Mouse (Mus musculus): ENCODE measurements around the gene Man1a2.

Man1a2 gene
- long read RNA-seq, experiment 1, partial matches to known transcripts = 5 of 7 reads
- long read RNA-seq, experiment 1, other reads (novel, unspliced or antisense) = 2 of 7 reads
- long read RNA-seq, experiment 2, partial matches to known transcripts = 26 of 30 reads
- long read RNA-seq, experiment 2, other reads (novel, unspliced or antisense) = 4 of 30 reads

- intact Hi-C loops (cut with DNase I) = loop anchor here (10.0 kb wide), 1 partner anchor 200 kb away; the partner anchor contains the start of gene Tent5c
Observed at GRCm38 (mm10) chr3:100685087-100685762, at the start of gene Man1a2. Gene Man1a2 (minus strand): TSS chr3:100685503.

- intact Hi-C loops (cut with DNase I) = no loop called here
Observed at GRCm38 (mm10) chr3:100734482-100735154, 49.3 kb upstream of the Man1a2 start.

GRCm38 (mm10) chr3:100731896-100732295 is 46.6 kb upstream of the Man1a2 start:
- intact Hi-C loops (cut with DNase I) = no loop called here

- intact Hi-C loops (cut with DNase I) = no loop called here
Observed at GRCm38 (mm10) chr3:100731347-100731746, 46.0 kb upstream of the Man1a2 start.

- intact Hi-C loops (cut with DNase I) = no loop called here
Observed at GRCm38 (mm10) chr3:100728008-100728712, 42.9 kb upstream of the Man1a2 start.

- intact Hi-C loops (cut with DNase I) = no loop called here
Observed at GRCm38 (mm10) chr3:100725960-100726674, 40.8 kb upstream of the Man1a2 start.

- intact Hi-C loops (cut with DNase I) = no loop called here
Observed at GRCm38 (mm10) chr3:100720786-100721300, 35.5 kb upstream of the Man1a2 start.

- intact Hi-C loops (cut with DNase I) = no loop called here
Observed at GRCm38 (mm10) chr3:100716241-100716640, 30.9 kb upstream of the Man1a2 start.

GRCm38 (mm10) chr3:100715367-100715766 is 30.1 kb upstream of the Man1a2 start:
- intact Hi-C loops (cut with DNase I) = no loop called here

- intact Hi-C loops (cut with DNase I) = no loop called here
Observed at GRCm38 (mm10) chr3:100713142-100714005, 28.1 kb upstream of the Man1a2 start.

- intact Hi-C loops (cut with DNase I) = no loop called here
Observed at GRCm38 (mm10) chr3:100712140-100712539, 26.8 kb upstream of the Man1a2 start.

- intact Hi-C loops (cut with DNase I) = no loop called here
Observed at GRCm38 (mm10) chr3:100711486-100711885, 26.2 kb upstream of the Man1a2 start.

GRCm38 (mm10) chr3:100707117-100707516 is 21.8 kb upstream of the Man1a2 start:
- intact Hi-C loops (cut with DNase I) = no loop called here

- intact Hi-C loops (cut with DNase I) = no loop called here
Observed at GRCm38 (mm10) chr3:100705128-100705667, 19.9 kb upstream of the Man1a2 start.

GRCm38 (mm10) chr3:100703847-100704644 is 18.7 kb upstream of the Man1a2 start:
- intact Hi-C loops (cut with DNase I) = no loop called here

- intact Hi-C loops (cut with DNase I) = no loop called here
Observed at GRCm38 (mm10) chr3:100702875-100703846, 17.9 kb upstream of the Man1a2 start.

GRCm38 (mm10) chr3:100688747-100689146 is 3.4 kb upstream of the Man1a2 start:
- intact Hi-C loops (cut with DNase I) = loop anchor here (10.0 kb wide), 1 partner anchor 204 kb away; the partner anchor contains the start of gene Tent5c

Measured in adrenal gland (tissue).